Mouse (Mus musculus): ENCODE results near the gene Gm11111. TPM values are rescaled to one million over a fixed set of nuclear protein-coding genes. Genes with fewer than 3 reads are reported as not detected.
"Not testable (repeated sequence)": the region's sequence is repeated elsewhere in the genome, so short reads cannot be mapped to it uniquely, and the experiment has no call there.

The Gm11111 gene
- polyA plus RNA-seq, 1 experiment from 2014 or later: not detected

DNA sequence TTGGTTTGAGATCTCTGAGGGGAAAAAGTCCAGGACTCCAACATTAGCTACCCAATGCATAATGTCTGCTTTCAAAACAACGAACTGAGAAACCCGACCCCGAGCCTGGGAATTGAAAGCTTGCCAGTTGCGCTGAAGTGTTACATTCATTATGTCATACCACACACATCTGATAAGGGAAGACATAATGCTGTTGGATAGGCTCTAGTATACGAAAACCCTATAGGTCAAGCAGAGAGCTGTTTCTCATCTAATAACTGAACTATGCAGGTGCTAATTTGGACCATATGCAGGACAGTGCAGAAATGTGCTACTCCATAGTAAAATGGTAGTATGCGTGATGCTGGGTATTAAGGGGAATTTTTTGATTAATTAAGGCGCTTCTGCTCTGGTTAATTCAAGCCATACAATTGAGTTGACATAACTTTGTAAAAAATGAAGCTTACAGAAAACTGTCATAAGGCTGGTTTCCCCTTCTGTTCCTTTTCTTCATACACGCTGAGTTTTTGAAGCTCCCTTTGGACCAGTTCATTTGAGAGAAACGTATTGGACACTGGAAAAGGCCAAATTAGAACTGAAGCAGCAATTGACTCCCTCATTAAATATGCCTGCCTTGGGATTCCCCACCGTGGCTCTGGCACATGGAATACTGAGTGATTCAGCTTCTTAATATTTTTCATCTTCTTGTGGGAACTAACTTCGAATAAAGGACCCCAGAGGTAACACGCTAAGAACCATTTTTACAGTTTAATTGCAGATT is 22.4 kb downstream of the Gm11111 start:
- H3K4me1 ChIP-seq (ENCODE audit: control insufficient read depth, low read depth, low read length): no peaks in the 10 kb centered on the region
- H3K4me2 ChIP-seq (ENCODE audit: low read depth, low read length): no peak overlapping the region
- 58% methylated on average over 12 of the region's 12 CpGs for WGBS (ENCODE audit: insufficient replicate concordance)
- H3K9ac ChIP-seq (ENCODE audit: low read depth, low read length): no peak overlapping the region
- no peak overlapping the region for H3K27ac ChIP-seq (ENCODE audit: low read length)
- no peaks in the 10 kb centered on the region for H3K27me3 ChIP-seq (ENCODE audit: control insufficient read depth, insufficient read depth, low read depth, low read length)
- ATAC-seq (ENCODE audit: low read depth): no peak
- H3K4me3 ChIP-seq (ENCODE audit: low read depth, low read length): no peak overlapping the region
- no peaks in the 10 kb centered on the region for H3K9me3 ChIP-seq (replicated peaks; ENCODE audit: control insufficient read depth, low read length)
- H3K36me3 ChIP-seq (ENCODE audit: control insufficient read depth, insufficient read depth): no peaks in the 10 kb centered on the region

DNA sequence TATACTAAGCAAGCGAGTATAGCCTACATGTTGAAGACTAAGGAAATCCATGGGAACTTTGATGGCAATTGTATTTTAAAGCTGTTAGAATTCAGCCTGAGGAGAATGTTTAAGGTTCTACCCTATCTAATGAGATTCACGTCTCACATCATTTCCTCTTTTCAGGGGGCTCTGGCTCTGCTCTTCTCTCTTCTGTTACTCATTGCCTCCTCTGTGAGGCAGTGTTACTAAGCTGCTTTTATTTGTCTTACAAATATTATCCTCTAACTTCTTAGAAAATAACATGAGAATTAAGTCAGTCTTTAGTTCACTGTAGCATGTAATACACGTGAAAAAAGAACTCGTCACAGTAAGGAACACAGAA is 23.0 kb downstream of the Gm11111 start:
- Histone ChIP-seq H3K4me2 (ENCODE audit: low read depth, low read length) (no peak overlapping the region), H3K27ac (ENCODE audit: low read length) (no peak overlapping the region), H3K4me1 (ENCODE audit: control insufficient read depth, low read depth, low read length) (no peaks in the 10 kb centered on the region), H3K4me3 (ENCODE audit: low read depth, low read length) (no peak overlapping the region), H3K36me3 (ENCODE audit: control insufficient read depth, insufficient read depth) (no peaks in the 10 kb centered on the region), H3K27me3 (ENCODE audit: control insufficient read depth, insufficient read depth, low read depth, low read length) (no peaks in the 10 kb centered on the region), H3K9ac (ENCODE audit: low read depth, low read length) (no peak overlapping the region), H3K9me3 (replicated peaks; ENCODE audit: control insufficient read depth, low read length) (no peaks in the 10 kb centered on the region)
- ATAC-seq (ENCODE audit: low read depth): no peak
- 55% methylated on average over 4 of the region's 4 CpGs for WGBS (ENCODE audit: insufficient replicate concordance)

DNA sequence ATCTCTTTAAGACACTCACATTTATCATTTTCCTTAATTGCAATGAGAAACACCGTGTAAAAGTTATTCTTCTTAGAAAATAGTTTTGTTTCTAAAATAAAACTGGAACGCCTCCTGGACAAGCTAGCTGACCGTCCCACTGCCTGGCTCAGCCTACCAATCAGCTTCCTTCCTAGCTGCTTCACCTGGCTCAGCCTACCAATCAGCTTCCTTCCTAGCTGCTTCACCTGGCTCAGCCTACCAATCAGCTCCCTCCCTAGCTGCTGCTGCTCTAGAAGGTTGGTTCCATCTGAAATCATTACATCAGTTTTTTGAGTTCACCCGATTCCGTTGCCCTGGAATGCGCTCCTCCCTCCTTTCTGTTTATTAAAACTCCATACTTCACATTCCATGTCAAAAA is 24.0 kb downstream of the Gm11111 start:
- not testable (repeated sequence) for H3K36me3 ChIP-seq (ENCODE audit: control insufficient read depth, insufficient read depth); H3K27me3 ChIP-seq (ENCODE audit: control insufficient read depth, insufficient read depth, low read depth, low read length); ATAC-seq (ENCODE audit: low read depth); H3K4me1 ChIP-seq (ENCODE audit: control insufficient read depth, low read depth, low read length); H3K27ac ChIP-seq (ENCODE audit: low read length); H3K4me3 ChIP-seq (ENCODE audit: low read depth, low read length); H3K9ac ChIP-seq (ENCODE audit: low read depth, low read length); H3K4me2 ChIP-seq (ENCODE audit: low read depth, low read length); H3K9me3 ChIP-seq (replicated peaks; ENCODE audit: control insufficient read depth, low read length)
- 59% methylated on average over 6 of the region's 6 CpGs for WGBS (ENCODE audit: insufficient replicate concordance)

DNA sequence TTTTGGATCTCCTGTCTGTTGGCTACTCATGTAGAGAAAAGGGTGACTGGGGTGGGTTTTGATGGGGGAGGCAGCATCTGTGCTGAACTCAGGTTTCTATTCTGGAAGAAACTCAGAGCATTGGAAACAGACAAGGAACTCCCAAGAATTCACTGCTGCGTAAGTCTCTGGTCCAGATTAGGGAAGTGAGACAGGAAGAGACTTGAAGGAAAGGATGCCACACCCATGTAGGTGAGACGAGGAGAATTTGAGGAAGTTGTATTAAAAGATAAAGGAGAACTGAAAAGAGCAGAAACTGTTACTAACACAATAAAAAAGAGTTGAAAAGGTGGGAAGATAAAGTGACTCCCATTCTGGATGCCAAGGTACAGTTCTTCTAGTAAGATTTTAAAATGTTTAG is 25.9 kb downstream of the Gm11111 start:
- Histone ChIP-seq H3K27me3 (ENCODE audit: control insufficient read depth, insufficient read depth, low read depth, low read length) (no peaks in the 10 kb centered on the region), H3K36me3 (ENCODE audit: control insufficient read depth, insufficient read depth) (no peaks in the 10 kb centered on the region), H3K4me2 (ENCODE audit: low read depth, low read length) (no peak overlapping the region), H3K4me1 (ENCODE audit: control insufficient read depth, low read depth, low read length) (no peaks in the 10 kb centered on the region), H3K27ac (ENCODE audit: low read length) (no peak overlapping the region), H3K9ac (ENCODE audit: low read depth, low read length) (no peak overlapping the region), H3K9me3 (replicated peaks; ENCODE audit: control insufficient read depth, low read length) (no peaks in the 10 kb centered on the region), H3K4me3 (ENCODE audit: low read depth, low read length) (no peak overlapping the region)
- 18% methylated on average over 2 of the region's 2 CpGs for WGBS (ENCODE audit: insufficient replicate concordance)
- no peak for ATAC-seq (ENCODE audit: low read depth)

DNA sequence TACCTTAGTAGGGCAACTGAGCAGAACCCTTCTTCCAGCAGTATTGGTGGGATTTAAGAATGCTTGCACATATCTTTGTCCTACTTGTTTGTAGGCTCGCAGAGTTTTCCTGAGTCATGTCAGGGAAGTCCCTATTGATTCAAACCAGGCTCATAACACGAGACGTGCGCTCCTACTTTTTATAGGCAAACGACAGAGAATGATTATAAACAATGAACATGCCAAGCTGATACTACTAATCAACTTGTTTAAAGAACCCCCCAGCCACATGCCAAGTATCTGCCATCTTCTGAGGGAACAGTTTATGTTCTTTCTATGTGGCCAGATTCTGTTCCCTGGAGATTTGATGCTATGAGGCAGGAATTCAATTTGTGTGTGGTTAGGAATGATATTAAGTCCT is 28.3 kb downstream of the Gm11111 start:
- Histone ChIP-seq H3K4me1 (ENCODE audit: control insufficient read depth, low read depth, low read length) (no peaks in the 10 kb centered on the region), H3K27ac (ENCODE audit: low read length) (no peak overlapping the region), H3K9ac (ENCODE audit: low read depth, low read length) (no peak overlapping the region), H3K27me3 (ENCODE audit: control insufficient read depth, insufficient read depth, low read depth, low read length) (no peaks in the 10 kb centered on the region), H3K4me3 (ENCODE audit: low read depth, low read length) (no peak overlapping the region), H3K4me2 (ENCODE audit: low read depth, low read length) (no peak overlapping the region), H3K9me3 (replicated peaks; ENCODE audit: control insufficient read depth, low read length) (no peaks in the 10 kb centered on the region), H3K36me3 (ENCODE audit: control insufficient read depth, insufficient read depth) (no peaks in the 10 kb centered on the region)
- WGBS (ENCODE audit: insufficient replicate concordance): 58% methylated on average over 5 of the region's 5 CpGs
- no peak for ATAC-seq (ENCODE audit: low read depth)

DNA sequence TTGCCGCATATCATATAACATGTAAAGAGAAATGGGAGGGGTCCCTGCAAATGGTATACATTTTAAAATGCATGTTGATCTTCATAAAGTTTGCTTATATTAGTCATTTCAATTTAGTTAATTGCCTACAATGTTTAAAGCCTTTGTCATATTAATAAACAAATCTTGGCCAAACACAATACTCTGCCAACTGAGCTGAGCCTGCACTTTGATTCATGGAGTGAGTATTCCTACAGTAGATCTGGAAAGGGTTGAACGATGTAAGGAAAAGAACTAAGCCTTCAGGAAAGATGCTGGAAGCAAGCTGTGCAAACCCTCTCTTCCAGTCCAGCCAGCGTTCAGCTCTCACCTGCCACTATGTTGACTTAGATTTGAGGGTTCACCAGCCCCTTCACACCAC is 29.6 kb downstream of the Gm11111 start:
- no peak overlapping the region for H3K4me3 ChIP-seq (ENCODE audit: low read depth, low read length)
- H3K4me1 ChIP-seq (ENCODE audit: control insufficient read depth, low read depth, low read length): no peaks in the 10 kb centered on the region
- ATAC-seq (ENCODE audit: low read depth): no peak
- H3K36me3 ChIP-seq (ENCODE audit: control insufficient read depth, insufficient read depth): no peaks in the 10 kb centered on the region
- H3K27me3 ChIP-seq (ENCODE audit: control insufficient read depth, insufficient read depth, low read depth, low read length): no peaks in the 10 kb centered on the region
- no peaks in the 10 kb centered on the region for H3K9me3 ChIP-seq (replicated peaks; ENCODE audit: control insufficient read depth, low read length)
- no peak overlapping the region for H3K4me2 ChIP-seq (ENCODE audit: low read depth, low read length)
- 60% methylated on average over 3 of the region's 3 CpGs for WGBS (ENCODE audit: insufficient replicate concordance)
- H3K9ac ChIP-seq (ENCODE audit: low read depth, low read length): no peak overlapping the region
- no peak overlapping the region for H3K27ac ChIP-seq (ENCODE audit: low read length)

DNA sequence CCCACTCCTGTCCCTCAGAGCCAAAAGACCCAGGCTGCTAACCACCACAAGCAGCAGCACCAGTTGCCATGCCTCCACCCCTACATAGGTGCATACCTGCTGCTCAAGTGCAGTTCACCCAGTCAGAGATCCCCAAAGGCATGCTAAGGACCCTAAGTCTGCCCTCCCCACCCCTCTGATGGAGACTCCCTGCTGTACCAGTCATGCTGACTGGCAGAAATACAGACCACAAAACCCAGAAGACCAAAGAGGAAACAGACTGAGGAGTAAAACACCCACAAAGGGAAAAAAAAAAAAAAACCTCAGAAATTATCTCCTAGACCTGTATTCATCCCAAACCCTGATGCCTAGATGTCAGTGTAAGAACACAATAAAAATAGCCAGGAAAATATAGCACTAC is 33.4 kb downstream of the Gm11111 start:
- Histone ChIP-seq H3K4me3 (ENCODE audit: low read depth, low read length) (no peak overlapping the region), H3K27ac (ENCODE audit: low read length) (no peak overlapping the region), H3K4me1 (ENCODE audit: control insufficient read depth, low read depth, low read length) (no peaks in the 10 kb centered on the region), H3K4me2 (ENCODE audit: low read depth, low read length) (no peak overlapping the region), H3K27me3 (ENCODE audit: control insufficient read depth, insufficient read depth, low read depth, low read length) (no peaks in the 10 kb centered on the region), H3K9ac (ENCODE audit: low read depth, low read length) (no peak overlapping the region), H3K9me3 (replicated peaks; ENCODE audit: control insufficient read depth, low read length) (no peaks in the 10 kb centered on the region), H3K36me3 (ENCODE audit: control insufficient read depth, insufficient read depth) (no peaks in the 10 kb centered on the region)
- no peak for ATAC-seq (ENCODE audit: low read depth)

Other genes with a start within 250 kb of the Gm11111 start
- not detected in 2 replicates for gene Cfap299, start 223.4 kb upstream of the Gm11111 start, polyA plus RNA-seq (2015; fragmentation: Nextera tagmentation; extraction: Ambion mirVana)

Data from liver, embryonic 16.5 days (tissue).